Mouse (Mus musculus): Measurements from ENCODE around the gene Socs7.

DNA sequence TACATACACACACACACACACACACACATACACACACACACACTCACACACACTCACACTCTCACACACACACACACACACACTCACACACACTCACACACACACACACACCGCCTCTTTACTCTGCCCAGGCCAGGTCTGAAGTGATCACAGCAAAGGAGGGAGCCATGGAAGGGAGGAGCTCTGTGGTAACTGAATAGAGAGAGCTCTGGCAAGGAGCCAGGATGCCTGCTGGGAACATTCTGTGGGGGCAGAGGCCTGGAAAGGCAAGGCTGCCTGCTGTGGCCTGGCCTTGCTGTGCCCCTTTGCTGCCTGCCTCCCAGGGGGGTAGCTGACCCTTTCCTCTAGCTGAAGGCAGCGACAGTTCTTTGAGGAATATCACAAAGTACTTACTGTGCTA is 12.3 kb upstream of the Socs7 start:
- TF ChIP-seq CTCF (conservative IDR thresholded peaks at IDR 0.05; ENCODE audit: insufficient read depth, insufficient read length, low read depth, low read length) (no peak), POLR2A (IDR thresholded peaks at IDR 0.05; ENCODE audit: low read depth, low read length) (no peak)
